Mouse (Mus musculus): Measurements from ENCODE around the gene AC131692.1. TPM values are rescaled to one million over a fixed set of nuclear protein-coding genes. Genes with fewer than 3 reads are reported as not detected.

The AC131692.1 gene
- total RNA-seq (2021): not detected
- long read RNA-seq, experiment 1: 0 reads
- long read RNA-seq, experiment 2: 0 reads

GRCm38 (mm10) chr19:6094119-6094518 is at the start of gene AC131692.1:
AC131692.1 (plus strand) TSS chr19:6094419.
- DNase-seq: no peak
- intact Hi-C loops (cut with DNase I): no loop called here
- no peak for TF ChIP-seq CTCF (IDR thresholded peaks at IDR 0.05)
- Histone ChIP-seq H3K4me3 (no peak within 1 kb of the TSS), H3K27ac (no peak within 1 kb of the TSS)

GRCm38 (mm10) chr19:6045366-6046293 is 48.6 kb upstream of the AC131692.1 start:
- peak overlapping the region; percentile 97 for H3K4me3 ChIP-seq
- peak; percentile 16; the same call in 1 of the 2 replicates for TF ChIP-seq CTCF (IDR thresholded peaks at IDR 0.05)
- peak overlapping the region; percentile 97 for H3K27ac ChIP-seq
- no peak for DNase-seq
- intact Hi-C loops (cut with DNase I): loop anchor here (1.0 to 5.0 kb wide), 3 partner anchors 72 to 123 kb away; partner anchors contain the start of genes Cdc42ep2 and Sac3d1

GRCm38 (mm10) chr19:6046294-6047153 is 47.7 kb upstream of the AC131692.1 start, which contains the start of gene Syvn1:
Syvn1 (plus strand) TSS chr19:6046576.
- Histone ChIP-seq H3K4me3 (peak within 1 kb of the TSS; percentile 97), H3K27ac (peak within 1 kb of the TSS; percentile 97)
- intact Hi-C loops (cut with DNase I): loop anchor here (5.0 kb wide), 2 partner anchors 71 to 124 kb away; partner anchors contain the start of genes Cdc42ep2 and Sac3d1
- no peak for TF ChIP-seq CTCF (IDR thresholded peaks at IDR 0.05)
- peak; percentile 93 for DNase-seq

GRCm38 (mm10) chr19:6047154-6047898 is 46.9 kb upstream of the AC131692.1 start:
- intact Hi-C loops (cut with DNase I): loop anchor here (5.0 kb wide), 2 partner anchors 70 to 125 kb away; partner anchors contain the start of genes Cdc42ep2 and Sac3d1
- no peak for TF ChIP-seq CTCF (IDR thresholded peaks at IDR 0.05)
- no peak for DNase-seq

GRCm38 (mm10) chr19:6047899-6048166 is 46.4 kb upstream of the AC131692.1 start:
- H3K27ac ChIP-seq: peak overlapping the region; percentile 97
- intact Hi-C loops (cut with DNase I): loop anchor here (5.0 kb wide), 2 partner anchors 69 to 126 kb away; partner anchors contain the start of genes Cdc42ep2 and Sac3d1
- no peak for DNase-seq
- no peak for TF ChIP-seq CTCF (IDR thresholded peaks at IDR 0.05)
- H3K4me3 ChIP-seq: peak overlapping the region; percentile 97

More at GRCm38 (mm10) chr19:6047154-6047898, 46.9 kb upstream of the AC131692.1 start:
- peak overlapping the region; percentile 97 for H3K4me3 ChIP-seq
- peak overlapping the region; percentile 97 for H3K27ac ChIP-seq

- H3K4me3 ChIP-seq: no peak overlapping the region
- H3K27ac ChIP-seq: no peak overlapping the region
- DNase-seq: no peak
- intact Hi-C loops (cut with DNase I): loop anchor here (5.0 kb wide), 2 partner anchors 68 to 127 kb away; partner anchors contain the start of genes Cdc42ep2 and Sac3d1
- no peak for TF ChIP-seq CTCF (IDR thresholded peaks at IDR 0.05)
Observed at GRCm38 (mm10) chr19:6048681-6049410, 45.4 kb upstream of the AC131692.1 start.

- no peak for TF ChIP-seq CTCF (IDR thresholded peaks at IDR 0.05)
- peak; percentile 40 for DNase-seq
- no peak overlapping the region for H3K27ac ChIP-seq
- H3K4me3 ChIP-seq: no peak overlapping the region
- intact Hi-C loops (cut with DNase I): no loop called here
Observed at GRCm38 (mm10) chr19:6052516-6052915, 41.7 kb upstream of the AC131692.1 start.

- no peak for DNase-seq
- Histone ChIP-seq H3K4me3 (no peak overlapping the region), H3K27ac (no peak overlapping the region)
- intact Hi-C loops (cut with DNase I): no loop called here
- TF ChIP-seq CTCF (IDR thresholded peaks at IDR 0.05): no peak
Observed at GRCm38 (mm10) chr19:6054296-6054695, 39.9 kb upstream of the AC131692.1 start.

- no peak overlapping the region for H3K27ac ChIP-seq
Observed at GRCm38 (mm10) chr19:6056696-6057095, 37.5 kb upstream of the AC131692.1 start.

GRCm38 (mm10) chr19:6057313-6058096 is 36.7 kb upstream of the AC131692.1 start, which contains the start of the genes Mrpl49 and Fau:
Mrpl49 (minus strand) TSS chr19:6057785.
Fau (plus strand) TSS chr19:6057844.
- TF ChIP-seq CTCF (IDR thresholded peaks at IDR 0.05): no peak
- intact Hi-C loops (cut with DNase I): loop anchor here (1.0 kb wide), 1 partner anchor 27 kb away; the partner anchor contains the start of genes Cdca5 and Zfpl1
- H3K27ac ChIP-seq: peak within 1 kb of the TSS; percentile 98
- H3K4me3 ChIP-seq: peak within 1 kb of the TSS; percentile 74
- DNase-seq: peak; percentile 99

More at GRCm38 (mm10) chr19:6056696-6057095, 37.5 kb upstream of the AC131692.1 start:
- DNase-seq: no peak
- H3K4me3 ChIP-seq: peak overlapping the region; percentile 74
- no peak for TF ChIP-seq CTCF (IDR thresholded peaks at IDR 0.05)
- intact Hi-C loops (cut with DNase I): loop anchor here (1.0 kb wide), 1 partner anchor 28 kb away; the partner anchor contains the start of genes Cdca5 and Zfpl1

Measured in gastrocnemius, adult 2 months (tissue).